17 mouse cellular contexts compared by ENCODE assay signal in the genomic region with DNA sequence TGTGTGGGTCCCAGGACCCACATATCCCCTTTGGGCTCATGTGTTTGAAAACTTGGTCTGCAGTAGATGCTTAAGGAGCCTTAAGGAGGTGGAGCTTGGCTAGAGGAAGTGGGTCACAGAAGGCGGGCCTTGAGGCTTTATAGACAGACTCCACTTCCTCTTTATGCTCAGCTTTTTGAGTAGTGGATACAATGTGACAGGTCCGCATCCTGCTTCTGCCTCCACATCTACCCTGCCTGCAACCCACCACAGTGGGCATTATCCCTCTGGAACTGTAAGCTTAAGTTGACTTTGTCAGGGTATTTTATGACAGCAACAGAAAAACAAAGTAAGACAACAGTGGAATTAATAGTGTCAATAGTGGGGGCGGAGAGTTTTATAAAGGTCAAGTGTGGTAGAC. TPM values are rescaled to one million over a fixed set of nuclear protein-coding genes. Genes with fewer than 3 reads are reported as not detected.
DNase-seq lines count a peak whose midpoint lies in the region; ATAC-seq and TF ChIP-seq lines count a peak whose summit lies in the region.
"Had no signal": no experiment of that assay in that cellular context is flagged by ENCODE, and none has a peak within 500 bp of the region (broad histone marks: within the 10 kb centered on the region; RNA-seq: fewer than 3 reads in every experiment).

No protein-coding gene starts in this region.

- DNase-seq in lung, postnatal 0 days (ENCODE audit: low spot score): peak; percentile 39
- DNase-seq in lung, adult 2 months: no peak
- DNase-seq in MEL (ENCODE audit: low read depth, low spot score): peak; percentile 96
- no peak for DNase-seq in liver, postnatal 0 days
- peak; percentile 56 for DNase-seq in thymus, postnatal 14 days
- no peak for DNase-seq in embryo, embryonic 10 days (ENCODE audit: low spot score)
- DNase-seq in urinary bladder, postnatal 36 days (ENCODE audit: low spot score in 2 of 2): no peak
- DNase-seq: adrenal gland, adult 2 months; cerebellum, adult 2 months; heart, postnatal 14 days; lung, embryonic 14.5 days had no signal

- H3K9ac ChIP-seq in lung, postnatal 0 days (replicated peaks; ENCODE audit: low read depth): no peak overlapping the region
- H3K9ac ChIP-seq in MEL (ENCODE audit: control insufficient read depth, low read depth, low read length, poor library complexity, severe bottlenecking): peak overlapping the region; percentile 74
- no peak overlapping the region for H3K9ac ChIP-seq in liver, postnatal 0 days (replicated peaks)
- H3K9ac ChIP-seq: embryonic facial prominence, embryonic 12.5 days; forebrain, embryonic 15.5 days; lung, embryonic 14.5 days had no signal

- H3K36me3 ChIP-seq in lung, postnatal 0 days (ENCODE audit: insufficient read depth, low read length): no peaks in the 10 kb centered on the region
- peaks cover 0 to 24% of the 10 kb centered on the region in 2 experiments; a peak in 2 of 4 replicates for H3K36me3 ChIP-seq in MEL (ENCODE audit: control insufficient read depth in 1 of 2, insufficient read depth in 2 of 2, low read length in 2 of 2)
- no peaks in the 10 kb centered on the region for H3K36me3 ChIP-seq in liver, postnatal 0 days (replicated peaks; ENCODE audit: insufficient read depth, low read length)
- H3K36me3 ChIP-seq: embryonic facial prominence, embryonic 12.5 days; forebrain, embryonic 15.5 days had no signal

- WGBS in lung, postnatal 0 days: 73% methylated on average over 3 of the region's 3 CpGs
- 68% methylated on average over 3 of the region's 3 CpGs for WGBS in lung, adult 2 months
- WGBS in liver, postnatal 0 days (ENCODE audit: insufficient replicate concordance): 56% methylated on average over 3 of the region's 3 CpGs

- H3K27me3 ChIP-seq in lung, postnatal 0 days (replicated peaks; ENCODE audit: insufficient read depth, low read length): no peaks in the 10 kb centered on the region
- H3K27me3 ChIP-seq in MEL (ENCODE audit: control insufficient read depth in 1 of 2, insufficient read depth in 2 of 2, low read length in 2 of 2): no peaks in the 10 kb centered on the region
- H3K27me3 ChIP-seq in liver, postnatal 0 days (ENCODE audit: insufficient read depth, low read length): no peaks in the 10 kb centered on the region
- H3K27me3 ChIP-seq: embryonic facial prominence, embryonic 12.5 days; forebrain, embryonic 15.5 days had no signal

- no peak overlapping the region for H3K4me2 ChIP-seq in lung, postnatal 0 days (replicated peaks; ENCODE audit: low read depth, low read length)
- peak overlapping the region; percentile 38; the same call in 1 of the 2 replicates for H3K4me2 ChIP-seq in liver, postnatal 0 days (ENCODE audit: low read depth, low read length)
- H3K4me2 ChIP-seq: embryonic facial prominence, embryonic 12.5 days; forebrain, embryonic 15.5 days; lung, embryonic 14.5 days had no signal

- H3K27ac ChIP-seq in lung, postnatal 0 days (ENCODE audit: low read length): no peak overlapping the region
- peak overlapping the region; percentile 81 for H3K27ac ChIP-seq in MEL (ENCODE audit: control insufficient read depth, low read depth, low read length)
- H3K27ac ChIP-seq in liver, postnatal 0 days (ENCODE audit: low read depth): no peak overlapping the region
- H3K27ac ChIP-seq: embryonic facial prominence, embryonic 12.5 days; forebrain, embryonic 15.5 days had no signal

- H3K4me3 ChIP-seq in lung, postnatal 0 days (ENCODE audit: low read depth, low read length): no peak overlapping the region
- no peak overlapping the region for H3K4me3 ChIP-seq in lung, adult 2 months (replicated peaks; ENCODE audit: extremely low read depth, low read depth, low read length)
- peak overlapping the region; percentile 63 to 91 for H3K4me3 ChIP-seq in MEL (ENCODE audit: control insufficient read depth in 1 of 2, insufficient read depth in 1 of 2, low read depth in 2 of 2, low read length in 2 of 2)
- no peak overlapping the region for H3K4me3 ChIP-seq in liver, postnatal 0 days (ENCODE audit: low read depth, low read length)
- H3K4me3 ChIP-seq: embryonic facial prominence, embryonic 12.5 days; forebrain, embryonic 15.5 days had no signal

- H3K9me3 ChIP-seq in lung, postnatal 0 days (ENCODE audit: low read length): no peaks in the 10 kb centered on the region
- no peaks in the 10 kb centered on the region for H3K9me3 ChIP-seq in MEL (replicated peaks; ENCODE audit: insufficient read depth, low read length)
- no peaks in the 10 kb centered on the region for H3K9me3 ChIP-seq in liver, postnatal 0 days (ENCODE audit: low read length)
- H3K9me3 ChIP-seq: embryonic facial prominence, embryonic 12.5 days; forebrain, embryonic 15.5 days had no signal

- TF ChIP-seq EP300 in lung, postnatal 0 days (IDR thresholded peaks at IDR 0.05): no peak
- TF ChIP-seq EP300 in MEL (IDR thresholded peaks at IDR 0.05; ENCODE audit: low read depth in 1 of 2, low read length in 2 of 2): 0 out of 4 replicates have a peak, but pooled peaks have one; percentile 26 to 35
- no peak for TF ChIP-seq EP300 in liver, postnatal 0 days (IDR thresholded peaks at IDR 0.05; ENCODE audit: low read depth)

- no peak for TF ChIP-seq RAD21 in MEL (IDR thresholded peaks at IDR 0.05; ENCODE audit: low read depth, low read length)

- no peak for TF ChIP-seq POLR2A in lung, adult 2 months (IDR thresholded peaks at IDR 0.05; ENCODE audit: borderline replicate concordance, extremely low read depth, low read depth, low read length)
- peak; percentile 43 to 95; a peak in 2 of 4 replicates for TF ChIP-seq POLR2A in MEL (IDR thresholded peaks at IDR 0.05; ENCODE audit: control insufficient read depth in 1 of 2, insufficient read depth in 1 of 2, low read depth in 1 of 2, low read length in 2 of 2, poor library complexity in 1 of 2)

- H3K79me2 ChIP-seq in MEL (ENCODE audit: control insufficient read depth, insufficient read depth, low read length, poor library complexity): peaks cover 9% of the 10 kb centered on the region

- TF ChIP-seq CTCF in lung, postnatal 0 days (IDR thresholded peaks at IDR 0.05): no peak
- no peak for TF ChIP-seq CTCF in lung, adult 2 months (IDR thresholded peaks at IDR 0.05; ENCODE audit: insufficient read depth, low read length)
- no peak for TF ChIP-seq CTCF in MEL (IDR thresholded peaks at IDR 0.05 in 2 of 3, conservative IDR thresholded peaks at IDR 0.05 in 1 of 3; ENCODE audit: control insufficient read depth in 1 of 3, insufficient read depth in 1 of 3, low read depth in 2 of 3, low read length in 3 of 3, poor library complexity in 1 of 3, severe bottlenecking in 1 of 3)
- no peak for TF ChIP-seq CTCF in liver, postnatal 0 days (IDR thresholded peaks at IDR 0.05; ENCODE audit: low read depth)

- no peak for ATAC-seq in lung, postnatal 0 days
- no peak for ATAC-seq in liver, postnatal 0 days
- ATAC-seq in cerebellum, adult (ENCODE audit: insufficient number of reproducible peaks, low FRiP score, low TSS enrichment): no peak
- ATAC-seq: forebrain, embryonic 15.5 days; intestine, postnatal 0 days had no signal

- H3K4me1 ChIP-seq in lung, postnatal 0 days (ENCODE audit: insufficient read depth, low read depth, low read length): peaks cover 6% of the 10 kb centered on the region; the same call in 1 of the 2 replicates
- peaks cover 10% of the 10 kb centered on the region for H3K4me1 ChIP-seq in lung, adult 2 months (ENCODE audit: control insufficient read depth, insufficient read depth, low read length)
- peaks cover 3 to 34% of the 10 kb centered on the region in 2 experiments; a peak in 3 of 4 replicates for H3K4me1 ChIP-seq in MEL (ENCODE audit: control insufficient read depth in 1 of 2, insufficient read depth in 2 of 2, low read length in 2 of 2)
- peaks cover 6% of the 10 kb centered on the region for H3K4me1 ChIP-seq in liver, postnatal 0 days (ENCODE audit: insufficient read depth)

RNA-seq across cellular contexts. Expression of a gene that starts 4.0 kb away (rescaled TPM):
- polyA plus RNA-seq in lung, postnatal 0 days (2015; fragmentation: Nextera tagmentation; extraction: Ambion mirVana): 41.1 and 45.4 TPM in 2 replicates
- 23.6 and 24.4 TPM in 2 replicates for polyA plus RNA-seq in lung, adult 2 months (2012; rRNA removed)
- 70.0 and 75.4 TPM in 2 replicates for total RNA-seq in MEL (2012; rRNA removed)
- polyA plus RNA-seq in MEL (2012; ENCODE audit: insufficient read depth in 1 of 2, insufficient read length in 2 of 2, low read depth in 1 of 2, low replicate concordance in 2 of 2, missing spikeins in 1 of 2): 10 to 100 TPM in 1 of 2 experiments, not detected in 1; 81.9 TPM
- 28.8 and 29.1 TPM in 2 replicates for polyA plus RNA-seq in liver, postnatal 0 days (2015; fragmentation: Nextera tagmentation; extraction: Ambion mirVana)

RNA-seq across cellular contexts. Expression of a gene that starts 4.5 kb away (rescaled TPM):
- polyA plus RNA-seq in lung, postnatal 0 days (2015; fragmentation: Nextera tagmentation; extraction: Ambion mirVana): 0.33 TPM in 1 of 2 replicates, not detected in the other
- not detected in 2 replicates for polyA plus RNA-seq in lung, adult 2 months (2012; rRNA removed)
- total RNA-seq in MEL (2012; rRNA removed): not detected in 2 replicates
- under 1 TPM in 1 of 2 experiments, not detected in 1; 0.11 TPM for polyA plus RNA-seq in MEL (2012; ENCODE audit: insufficient read depth in 1 of 2, insufficient read length in 2 of 2, low read depth in 1 of 2, low replicate concordance in 2 of 2, missing spikeins in 1 of 2)
- polyA plus RNA-seq in liver, postnatal 0 days (2015; fragmentation: Nextera tagmentation; extraction: Ambion mirVana): not detected in 2 replicates
- total RNA-seq: adrenal gland, adult 2 months; heart, postnatal 14 days; left cerebral cortex, adult 18-20 months had no signal
- polyA plus RNA-seq: adrenal gland, adult 2 months; cerebellum, adult 2 months; embryonic facial prominence, embryonic 12.5 days; forebrain, embryonic 15.5 days; gonadal fat pad, adult 2 months; intestine, postnatal 0 days; lung, embryonic 14.5 days had no signal

RNA-seq across cellular contexts. Expression of a gene that starts 11.0 kb away (rescaled TPM):
- 15.5 and 19.1 TPM in 2 replicates for polyA plus RNA-seq in lung, postnatal 0 days (2015; fragmentation: Nextera tagmentation; extraction: Ambion mirVana)
- polyA plus RNA-seq in lung, adult 2 months (2012; rRNA removed): 53.9 and 61.2 TPM in 2 replicates
- total RNA-seq in MEL (2012; rRNA removed): 0.07 and 0.27 TPM in 2 replicates
- polyA plus RNA-seq in MEL (2012; ENCODE audit: insufficient read depth in 1 of 2, insufficient read length in 2 of 2, low read depth in 1 of 2, low replicate concordance in 2 of 2, missing spikeins in 1 of 2): under 1 TPM in 1 of 2 experiments, not detected in 1; 0.10 TPM
- 3.0 and 3.2 TPM in 2 replicates for polyA plus RNA-seq in liver, postnatal 0 days (2015; fragmentation: Nextera tagmentation; extraction: Ambion mirVana)

RNA-seq across cellular contexts. Expression of a gene that starts 39.4 kb away (rescaled TPM):
- polyA plus RNA-seq in lung, postnatal 0 days (2015; fragmentation: Nextera tagmentation; extraction: Ambion mirVana): 38.5 and 38.9 TPM in 2 replicates
- 49.1 and 55.6 TPM in 2 replicates for polyA plus RNA-seq in lung, adult 2 months (2012; rRNA removed)
- 43.6 and 62.1 TPM in 2 replicates for total RNA-seq in MEL (2012; rRNA removed)
- polyA plus RNA-seq in MEL (2012; ENCODE audit: insufficient read depth in 1 of 2, insufficient read length in 2 of 2, low read depth in 1 of 2, low replicate concordance in 2 of 2, missing spikeins in 1 of 2): 10 to 100 TPM in 1 of 2 experiments, not detected in 1; 56.5 TPM
- 15.7 and 19.1 TPM in 2 replicates for polyA plus RNA-seq in liver, postnatal 0 days (2015; fragmentation: Nextera tagmentation; extraction: Ambion mirVana)

RNA-seq across cellular contexts. Expression of a gene that starts 55.3 kb away (rescaled TPM):
- 8.6 TPM in 2 replicates for polyA plus RNA-seq in lung, postnatal 0 days (2015; fragmentation: Nextera tagmentation; extraction: Ambion mirVana)
- 51.0 and 56.4 TPM in 2 replicates for polyA plus RNA-seq in lung, adult 2 months (2012; rRNA removed)
- total RNA-seq in MEL (2012; rRNA removed): 77.9 and 82.5 TPM in 2 replicates
- polyA plus RNA-seq in MEL (2012; ENCODE audit: insufficient read depth in 1 of 2, insufficient read length in 2 of 2, low read depth in 1 of 2, low replicate concordance in 2 of 2, missing spikeins in 1 of 2): 10 to 100 TPM in 1 of 2 experiments, not detected in 1; 89.2 TPM
- 5.6 and 6.4 TPM in 2 replicates for polyA plus RNA-seq in liver, postnatal 0 days (2015; fragmentation: Nextera tagmentation; extraction: Ambion mirVana)

Comparison
In these comparisons a context has a peak if more than half of its experiments do, and no peak if none do; other contexts are left out.
1. DNase-seq: peak in lung, postnatal 0 days (single experiment), MEL (single experiment) and thymus, postnatal 14 days (single experiment); none in lung, adult 2 months (single experiment), liver, postnatal 0 days (single experiment), embryo, embryonic 10 days (single experiment) and urinary bladder, postnatal 36 days (0 of 2).
2. H3K4me3 ChIP-seq: peak in MEL (2 of 2); none in lung, postnatal 0 days (single experiment), lung, adult 2 months (single experiment) and liver, postnatal 0 days (single experiment).